Mouse (Mus musculus): ENCODE measurements at regions not wholly inside any gene's neighbourhood (a gene's known extent, or its start where the extent isn't known, plus 50 kb on each side); places are given as distances from the start of the nearest gene placed in this dataset.

DNA sequence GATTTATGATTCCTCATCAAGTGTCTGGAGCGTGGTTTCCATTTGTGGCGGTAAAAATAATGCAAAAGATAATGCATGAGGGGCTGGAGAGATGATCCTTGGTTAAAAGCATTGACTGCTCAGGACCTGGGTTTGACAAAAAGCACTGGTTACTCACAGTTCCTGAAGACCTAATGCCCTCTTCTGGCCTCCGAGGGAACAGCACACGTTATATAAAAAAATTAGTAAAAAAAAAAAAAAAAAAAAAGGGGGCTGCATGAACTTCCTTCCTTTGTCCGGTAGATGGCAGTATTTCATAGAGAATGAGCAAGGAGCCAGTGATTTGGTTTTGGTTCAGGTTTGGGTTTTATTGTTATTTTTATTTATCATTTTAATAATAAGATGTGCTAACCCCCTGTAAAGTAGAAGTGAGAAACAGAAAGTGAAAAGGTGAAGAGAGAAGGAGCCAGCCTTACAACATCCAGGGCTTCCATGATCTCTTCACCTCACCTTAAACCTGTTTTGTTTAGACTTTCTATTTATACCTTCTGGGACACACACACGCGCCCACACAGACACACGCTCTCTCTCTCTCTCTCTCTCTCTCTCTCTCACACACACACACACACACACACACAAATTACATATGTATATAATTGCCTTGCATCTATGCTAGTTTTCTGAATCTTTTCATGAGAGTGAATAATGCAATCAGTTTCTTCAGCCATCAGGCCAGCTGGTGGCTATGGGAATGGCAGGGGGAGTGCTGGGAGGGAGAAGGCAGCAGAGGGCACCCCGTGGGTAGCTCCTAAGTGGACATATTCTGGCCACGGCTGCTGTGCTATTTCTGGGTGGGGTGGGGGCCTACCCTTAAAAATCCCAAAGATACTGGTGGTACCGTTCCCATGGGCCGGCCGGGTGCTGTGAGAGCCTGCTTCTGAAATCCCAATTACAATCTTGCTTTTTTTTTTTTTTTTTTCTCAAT lies 230.0 kb downstream of the Poteg start:
- DNase-seq (ENCODE audit: low spot score in 2 of 2), result peak; percentile 14 to 19

DNA sequence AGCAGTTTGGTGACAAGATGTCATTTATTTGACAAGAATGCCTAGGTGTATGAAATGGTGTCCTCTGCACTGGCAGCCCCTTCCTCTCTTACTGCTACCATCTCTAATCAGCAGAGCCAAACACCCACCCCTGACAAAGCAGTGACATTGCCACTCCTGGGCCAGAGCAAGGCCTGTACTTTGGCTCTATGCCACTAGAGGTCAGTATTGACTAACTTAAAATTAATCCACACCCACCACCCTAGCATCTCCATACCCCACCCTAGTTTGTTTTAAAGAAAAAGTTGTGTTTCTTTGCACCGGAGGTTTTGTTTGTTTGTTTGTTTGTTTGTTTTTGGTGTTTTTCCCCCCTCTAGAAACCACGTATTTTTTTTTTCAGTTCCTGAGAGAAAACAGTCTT lies 231.7 kb downstream of the Poteg start:
- DNase-seq (ENCODE audit: low spot score in 2 of 2), result peak; percentile 28 to 57

DNA sequence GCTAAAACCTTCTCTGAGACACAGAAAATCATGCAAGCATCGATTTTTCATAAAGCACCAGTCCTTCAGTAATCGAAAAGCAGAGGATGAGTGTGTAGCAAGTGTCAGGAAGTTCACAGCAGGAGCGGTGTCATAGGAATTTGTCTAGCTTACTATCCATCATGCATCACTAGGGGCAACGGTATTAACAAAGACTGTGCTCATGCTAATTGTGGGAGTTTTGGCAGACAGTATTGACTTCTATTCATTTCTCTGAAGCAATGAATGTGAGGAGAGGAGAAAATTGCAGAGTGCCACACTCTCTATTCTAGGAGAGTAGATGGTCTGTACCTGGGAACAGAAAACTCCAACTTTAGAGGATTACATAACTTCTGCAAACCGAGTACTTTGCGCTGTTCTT lies 274.5 kb downstream of the Poteg start:
- DNase-seq (ENCODE audit: low spot score in 2 of 2), result no peak

DNA sequence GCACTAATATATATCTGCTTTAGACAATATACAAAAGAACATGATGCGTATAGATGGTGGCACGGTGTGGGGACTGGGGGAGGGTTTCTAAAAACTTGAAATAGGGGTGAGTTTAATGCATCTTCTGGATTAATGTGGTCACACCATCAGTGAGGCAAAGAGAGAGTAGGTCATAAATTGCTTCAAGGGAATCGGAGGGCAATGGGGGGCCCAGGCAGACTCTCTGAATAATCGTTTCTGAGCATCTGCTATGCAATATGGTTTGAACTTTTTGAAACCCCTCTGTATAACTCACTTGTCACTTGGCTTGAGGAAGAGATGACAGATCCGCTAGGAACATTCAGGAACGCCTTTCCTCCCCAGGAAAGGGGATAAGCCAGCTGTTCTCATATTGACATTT lies 322.8 kb downstream of the Poteg start:
- no peak for DNase-seq (ENCODE audit: low spot score in 2 of 2)

DNA sequence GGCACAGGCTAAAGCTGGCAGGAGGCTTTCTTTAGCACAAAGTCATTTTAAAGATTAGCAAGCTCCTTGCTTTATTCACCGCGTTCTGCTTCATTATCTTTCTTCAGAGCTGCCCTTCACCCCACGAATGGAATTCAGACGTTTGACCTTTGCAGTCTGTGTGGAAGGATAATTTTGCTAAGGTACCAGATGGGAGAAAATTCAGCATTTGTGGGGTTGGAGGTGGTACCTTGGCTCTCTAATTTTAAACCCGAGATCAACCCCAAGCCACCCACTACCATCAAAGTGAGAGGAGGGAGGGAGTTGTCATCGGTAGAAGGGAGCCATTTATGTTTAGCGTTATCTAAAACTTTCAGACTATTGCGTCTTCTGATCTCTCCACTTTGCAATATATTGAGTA lies 323.3 kb downstream of the Poteg start:
- no peak for DNase-seq (ENCODE audit: low spot score in 2 of 2)

DNA sequence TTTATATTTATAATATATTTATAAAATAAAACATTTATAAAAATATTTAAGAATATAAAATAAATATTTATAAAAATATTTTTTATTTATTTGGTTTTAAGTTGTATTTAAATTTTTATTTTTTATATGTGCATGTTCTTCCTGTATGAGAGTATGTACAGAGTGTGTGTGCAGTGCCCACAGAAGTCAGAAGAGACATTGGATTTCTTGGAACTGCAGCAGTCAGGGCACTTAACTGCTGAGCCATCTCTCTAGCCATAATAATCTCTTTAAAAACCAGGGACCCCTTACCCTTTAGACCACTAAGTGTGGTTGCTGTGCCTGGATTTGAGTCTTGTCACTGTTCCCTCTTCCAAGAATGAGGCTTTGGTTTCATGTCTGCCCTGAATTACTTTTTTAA lies 323.8 kb downstream of the Poteg start:
- no peak for DNase-seq (ENCODE audit: low spot score in 2 of 2)

DNA sequence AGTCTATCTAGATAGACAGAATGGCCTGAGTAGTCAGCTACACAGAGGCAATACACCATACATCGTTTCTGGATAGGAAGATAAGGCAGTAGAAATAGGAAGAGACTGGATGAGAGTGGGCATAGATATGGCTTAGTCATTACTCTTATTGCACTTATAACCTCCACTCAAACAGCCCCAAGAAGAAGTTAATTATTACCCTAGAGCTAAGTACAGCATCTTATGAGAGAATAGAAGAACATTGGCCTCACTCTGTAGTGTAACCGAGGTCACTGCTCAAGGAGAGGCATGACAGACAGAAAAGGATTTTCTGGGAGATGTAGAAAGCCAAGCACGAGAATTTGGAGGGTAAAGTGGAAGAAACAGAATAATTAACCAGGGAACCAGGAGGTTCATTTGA lies 331.5 kb downstream of the Poteg start:
- DNase-seq (ENCODE audit: low spot score in 2 of 2), result no peak

Measured in frontal cortex, postnatal 25 days (tissue).